Mouse (Mus musculus) CH12.LX (cell line): ENCODE measurements around the gene Bst2.

Experiments used
- CTCF ChIP-seq, 2 experiments: IDR thresholded peaks in 1 of 2; conservative IDR thresholded peaks in 1 of 2; 2 replicates each; pipeline ENCODE4 v1.5.1; 2011 to 2012; ENCODE audit warnings: low read depth in 2 of 2, low read length in 2 of 2, improper control_type of control experiment in 1 of 2, inconsistent platforms in 1 of 2, mild to moderate bottlenecking in 1 of 2, moderate library complexity in 1 of 2
- EP300 ChIP-seq: IDR thresholded peaks from 2 replicates; pipeline ENCODE4 v1.6.1; 2011; ENCODE audit warnings: low read length, improper control_type of control experiment
- MAX ChIP-seq: IDR thresholded peaks from 2 replicates; pipeline ENCODE4 v1.6.1; 2011; ENCODE audit warnings: low read length, improper control_type of control experiment
- NRF1 ChIP-seq: IDR thresholded peaks from 2 replicates; pipeline ENCODE4 v1.6.1; 2014; ENCODE audit warnings: low read depth, mild to moderate bottlenecking, inconsistent platforms, low read length, improper control_type of control experiment, moderate library complexity
- POLR2A ChIP-seq: IDR thresholded peaks from 2 replicates; pipeline ENCODE4 v1.6.1; 2011; ENCODE audit warnings: low read depth, mild to moderate bottlenecking, improper control_type of control experiment, low read length

GRCm38 (mm10) chr8:71528362-71529073, 8.7 kb downstream of the Bst2 start:
- TF ChIP-seq EP300 (no peak), MAX (no peak), NRF1 (no peak), CTCF (conservative IDR thresholded peaks at IDR 0.05 in 1 of 2, IDR thresholded peaks at IDR 0.05 in 1 of 2; ENCODE audit: low read depth in 2 of 2, low read length in 2 of 2) (no peak), POLR2A (no peak)
